Mouse (Mus musculus) MEL (cell line): Measurements from ENCODE around the gene Xndc1. TPM values are rescaled to one million over a fixed set of nuclear protein-coding genes. Genes with fewer than 3 reads are reported as not detected.

Experiments used
- DNase-seq: peaks from one replicate; pipeline ENCODE4 v3.0.0; 2011; ENCODE audit warnings: low read depth, low spot score
- H3K27ac ChIP-seq: 2 replicates; pipeline ENCODE4 v1.5.1; 2012; ENCODE audit warnings: low read depth, mild to moderate bottlenecking, control low read depth, low read length, moderate library complexity; ENCODE audit not compliant: control insufficient read depth
- H3K27me3 ChIP-seq, 2 experiments: fragments of 150-350 bp in 1 of 2; sonication (generic) in 1 of 2; 2 replicates each; pipeline ENCODE4 v1.6.1; 2012; ENCODE audit warnings: low read length in 2 of 2, mild to moderate bottlenecking in 2 of 2, improper control_type of control experiment in 1 of 2, moderate library complexity in 1 of 2; ENCODE audit not compliant: insufficient read depth in 2 of 2, control insufficient read depth in 1 of 2
- H3K36me3 ChIP-seq, 2 experiments: 2 replicates each; pipeline ENCODE4 v1.6.1; 2012 to 2014; ENCODE audit warnings: low read length in 2 of 2, improper control_type of control experiment in 1 of 2, inconsistent platforms in 1 of 2, mild to moderate bottlenecking in 1 of 2; ENCODE audit not compliant: insufficient read depth in 2 of 2, control insufficient read depth in 1 of 2
- H3K4me1 ChIP-seq, 2 experiments: fragments of 150-350 bp in 1 of 2; sonication (generic) in 1 of 2; 2 replicates each; pipeline ENCODE4 v1.6.1; 2012; ENCODE audit warnings: low read length in 2 of 2, improper control_type of control experiment in 1 of 2, mild to moderate bottlenecking in 1 of 2; ENCODE audit not compliant: insufficient read depth in 2 of 2, control insufficient read depth in 1 of 2
- H3K4me3 ChIP-seq, 2 experiments: fragments of 150-350 bp in 1 of 2; sonication (generic) in 1 of 2; 2 replicates each; pipeline ENCODE4 v1.5.1; 2012; ENCODE audit warnings: low read depth in 2 of 2, low read length in 2 of 2, mild to moderate bottlenecking in 2 of 2, moderate library complexity in 2 of 2, control low read depth in 1 of 2, improper control_type of control experiment in 1 of 2; ENCODE audit not compliant: control insufficient read depth in 1 of 2, insufficient read depth in 1 of 2
- H3K79me2 ChIP-seq: 2 replicates; pipeline ENCODE4 v1.6.1; 2012; ENCODE audit warnings: mild to moderate bottlenecking, low read length, moderate library complexity; ENCODE audit not compliant: control insufficient read depth, poor library complexity, insufficient read depth
- H3K9ac ChIP-seq: 2 replicates; pipeline ENCODE4 v1.6.1; 2012; ENCODE audit warnings: low read depth, mild to moderate bottlenecking, control low read depth, low read length, moderate library complexity; ENCODE audit not compliant: control insufficient read depth, poor library complexity, severe bottlenecking
- H3K9me3 ChIP-seq: fragments of 150-350 bp; sonication (generic); replicated peaks from 2 replicates; pipeline ENCODE4 v1.6.1; 2012; ENCODE audit warnings: mild to moderate bottlenecking, low read length, improper control_type of control experiment, moderate library complexity; ENCODE audit not compliant: insufficient read depth
- E2F4 ChIP-seq: IDR thresholded peaks from 2 replicates; pipeline ENCODE4 v1.6.1; 2011; ENCODE audit warnings: low read depth, low read length, improper control_type of control experiment, borderline replicate concordance
- EP300 ChIP-seq, 2 experiments: IDR thresholded peaks; 2 replicates each; pipeline ENCODE4 v1.6.1; 2011; ENCODE audit warnings: improper control_type of control experiment in 2 of 2, low read length in 2 of 2, low read depth in 1 of 2, mild to moderate bottlenecking in 1 of 2
- ETS1 ChIP-seq: IDR thresholded peaks from 2 replicates; pipeline ENCODE4 v1.6.1; 2012; ENCODE audit warnings: low read depth, mild to moderate bottlenecking, inconsistent platforms, low read length, improper control_type of control experiment, moderate library complexity
- GABPA ChIP-seq: IDR thresholded peaks from 2 replicates; pipeline ENCODE4 v1.6.1; 2012; ENCODE audit warnings: low read depth, mild to moderate bottlenecking, inconsistent platforms, low read length, improper control_type of control experiment, moderate library complexity
- GATA1 ChIP-seq: IDR thresholded peaks from 2 replicates; pipeline ENCODE4 v1.6.1; 2011; ENCODE audit warnings: low read depth, low read length, improper control_type of control experiment
- JUND ChIP-seq: IDR thresholded peaks from 2 replicates; pipeline ENCODE4 v1.6.1; 2011; ENCODE audit warnings: low read depth, mild to moderate bottlenecking, improper control_type of control experiment, low read length
- MAFK ChIP-seq: IDR thresholded peaks from 2 replicates; pipeline ENCODE4 v1.6.1; 2011; ENCODE audit warnings: low read depth, mild to moderate bottlenecking, low read length, improper control_type of control experiment, borderline replicate concordance
- MAZ ChIP-seq: IDR thresholded peaks from 2 replicates; pipeline ENCODE4 v1.6.1; 2012; ENCODE audit warnings: low read depth, mild to moderate bottlenecking, inconsistent platforms, low read length, improper control_type of control experiment
- MEF2A ChIP-seq: IDR thresholded peaks from 2 replicates; pipeline ENCODE4 v1.6.1; 2014; ENCODE audit warnings: low read depth, mild to moderate bottlenecking, inconsistent platforms, low read length, improper control_type of control experiment; ENCODE audit not compliant: poor library complexity, insufficient replicate concordance, severe bottlenecking; ENCODE audit errors: extremely low read depth
- MXI1 ChIP-seq: IDR thresholded peaks from 2 replicates; pipeline ENCODE4 v1.6.1; 2011; ENCODE audit warnings: mild to moderate bottlenecking, low read depth, low read length, improper control_type of control experiment
- NELFE ChIP-seq: IDR thresholded peaks from 2 replicates; pipeline ENCODE4 v1.6.1; 2011; ENCODE audit warnings: low read depth, low read length, improper control_type of control experiment
- NRF1 ChIP-seq: IDR thresholded peaks from 2 replicates; pipeline ENCODE4 v1.6.1; 2014; ENCODE audit warnings: low read depth, mild to moderate bottlenecking, inconsistent platforms, low read length, improper control_type of control experiment, moderate library complexity; ENCODE audit not compliant: poor library complexity, insufficient read depth, severe bottlenecking
- RAD21 ChIP-seq: IDR thresholded peaks from 2 replicates; pipeline ENCODE4 v1.6.1; 2011; ENCODE audit warnings: mild to moderate bottlenecking, low read depth, low read length, improper control_type of control experiment
- RCOR1 ChIP-seq: IDR thresholded peaks from 2 replicates; pipeline ENCODE4 v1.6.1; 2012; ENCODE audit warnings: low read depth, mild to moderate bottlenecking, inconsistent platforms, low read length, improper control_type of control experiment
- SMC3 ChIP-seq: IDR thresholded peaks from 2 replicates; pipeline ENCODE4 v1.6.1; 2011; ENCODE audit warnings: low read depth, low read length, improper control_type of control experiment
- TAL1 ChIP-seq: IDR thresholded peaks from 2 replicates; pipeline ENCODE4 v1.6.1; 2012; ENCODE audit warnings: mild to moderate bottlenecking, inconsistent platforms, low read length, moderate library complexity, mixed read lengths
- TCF12 ChIP-seq: IDR thresholded peaks from 2 replicates; pipeline ENCODE4 v1.6.1; 2014; ENCODE audit warnings: low read depth, mild to moderate bottlenecking, inconsistent platforms, low read length, improper control_type of control experiment, moderate library complexity
- USF1 ChIP-seq: IDR thresholded peaks from 2 replicates; pipeline ENCODE4 v1.6.1; 2014; ENCODE audit warnings: low read depth, mild to moderate bottlenecking, inconsistent platforms, low read length, improper control_type of control experiment, moderate library complexity
- USF2 ChIP-seq, 2 experiments: IDR thresholded peaks; 2 replicates each; pipeline ENCODE4 v1.6.1; 2011 to 2012; ENCODE audit warnings: improper control_type of control experiment in 2 of 2, low read length in 2 of 2, borderline replicate concordance in 1 of 2, inconsistent platforms in 1 of 2, low read depth in 1 of 2, mild to moderate bottlenecking in 1 of 2; ENCODE audit not compliant: insufficient read depth in 1 of 2
- ZNF384 ChIP-seq: IDR thresholded peaks from 2 replicates; pipeline ENCODE4 v1.6.1; 2012; ENCODE audit warnings: low read depth, mild to moderate bottlenecking, inconsistent platforms, low read length, improper control_type of control experiment
- polyA plus RNA-seq, 2 experiments: library from polyadenylated mRNA; stranded (reverse) in 1 of 2; unstranded in 1 of 2; fragments of >175 nt in 1 of 2; fragments of >200 nt in 1 of 2; gene quantifications; 2 replicates each; pipeline versions ENCODE4 v1.2.1 to v1.2.4; 2012; ENCODE audit warnings: low replicate concordance in 2 of 2, low read depth in 1 of 2; ENCODE audit not compliant: insufficient read length in 2 of 2, insufficient read depth in 1 of 2, missing spikeins in 1 of 2
- total RNA-seq: library from RNA; depleted of rRNA; stranded (reverse); fragments of 300-350 nt; gene quantifications from 2 replicates; pipeline ENCODE4 v1.2.3, GENCODE M21; 2012

Xndc1 gene
- total and polyA plus RNA-seq, 3 experiments: 16.6 to 30.0 TPM; not detected in 1

DNA sequence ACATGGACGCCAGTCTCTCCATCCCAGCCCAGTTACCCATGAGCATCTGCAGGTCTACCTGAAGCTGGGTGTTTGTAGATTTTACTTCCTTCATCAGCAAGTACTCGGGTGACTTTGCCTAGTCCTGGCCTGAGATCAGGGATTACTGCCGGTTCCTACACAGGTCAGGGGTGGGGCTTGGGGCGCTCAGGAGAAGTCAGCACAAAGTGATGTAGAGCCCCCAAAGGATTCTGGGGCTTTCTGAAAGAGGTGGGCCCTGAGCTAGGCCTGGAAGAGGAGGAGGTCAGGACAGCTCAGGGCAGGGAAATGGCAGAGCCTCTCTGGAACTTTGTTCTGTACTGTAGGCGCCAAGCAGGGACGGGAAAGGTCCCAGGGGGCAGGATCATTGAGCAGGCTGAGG, 37.4 kb downstream of the Xndc1 start:
- H3K4me3 ChIP-seq: no peak overlapping the region
- H3K4me1 ChIP-seq: peaks cover 6 to 9% of the 10 kb centered on the region in 2 experiments
- peak overlapping the region; percentile 37 for H3K9ac ChIP-seq
- no peaks in the 10 kb centered on the region; a peak in 2 of 4 replicates for H3K27me3 ChIP-seq
- no peaks in the 10 kb centered on the region for H3K9me3 ChIP-seq
- no peak overlapping the region for H3K27ac ChIP-seq
- H3K79me2 ChIP-seq: no peaks in the 10 kb centered on the region
- H3K36me3 ChIP-seq: peaks cover 0 to 3% of the 10 kb centered on the region in 2 experiments; a peak in 1 of 4 replicates
- TF ChIP-seq JUND (no peak), EP300 (IDR thresholded peaks at IDR 0.05; ENCODE audit: low read depth in 1 of 2, low read length in 2 of 2) (no peak), MEF2A (no peak), MAZ (no peak), RCOR1 (no peak), ZNF384 (no peak), MAFK (no peak), SMC3 (no peak), GABPA (no peak), RAD21 (no peak), E2F4 (no peak), USF2 (IDR thresholded peaks at IDR 0.05; ENCODE audit: borderline replicate concordance in 1 of 2, insufficient read depth in 1 of 2, low read depth in 1 of 2, low read length in 2 of 2) (no peak), TAL1 (no peak), NELFE (no peak)
- peak; percentile 27 for DNase-seq

DNA sequence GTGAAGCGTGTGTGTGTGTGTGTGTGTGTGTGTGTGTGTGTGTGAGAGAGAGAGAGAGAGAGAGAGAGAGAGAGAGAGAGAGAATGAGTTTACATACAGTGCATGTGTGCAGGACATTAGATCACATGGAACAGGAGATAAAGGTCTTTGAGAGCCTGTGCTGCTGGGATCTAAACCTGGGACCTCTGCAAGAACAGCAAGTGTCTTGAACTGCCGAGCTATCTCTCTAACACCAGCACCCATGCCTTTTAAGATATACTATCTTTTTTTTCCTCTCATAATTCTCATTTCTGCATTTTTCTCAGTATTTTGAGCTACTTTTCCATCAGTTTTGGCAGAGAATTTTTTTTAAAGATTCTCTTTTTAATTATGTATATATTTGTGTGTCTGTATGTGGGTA, 38.2 kb downstream of the Xndc1 start:
- TF ChIP-seq EP300 (IDR thresholded peaks at IDR 0.05; ENCODE audit: low read depth in 1 of 2, low read length in 2 of 2) (peak; percentile 49 to 62; a peak in 3 of 4 replicates), GATA1 (peak; percentile 63), NRF1 (no peak), TCF12 (peak; percentile 69; the same call in 1 of the 2 replicates), TAL1 (0 out of 2 replicates have a peak, but pooled peaks have one; percentile 20), ETS1 (peak; percentile 6; the same call in 1 of the 2 replicates), MXI1 (no peak), USF1 (peak; percentile 22; the same call in 1 of the 2 replicates)
- Histone ChIP-seq H3K9me3 (no peaks in the 10 kb centered on the region), H3K27ac (no peak overlapping the region), H3K9ac (no peak overlapping the region), H3K4me3 (no peak overlapping the region), H3K36me3 (peaks cover 0 to 3% of the 10 kb centered on the region in 2 experiments; a peak in 1 of 4 replicates), H3K27me3 (no peaks in the 10 kb centered on the region; a peak in 3 of 4 replicates), H3K79me2 (no peaks in the 10 kb centered on the region), H3K4me1 (peaks cover 6 to 9% of the 10 kb centered on the region in 2 experiments)
- peak; percentile 62 for DNase-seq
